Mouse (Mus musculus): ENCODE measurements around the gene Tmprss13. TPM values are rescaled to one million over a fixed set of nuclear protein-coding genes. Genes with fewer than 3 reads are reported as not detected.

Gene Tmprss13
- polyA plus RNA-seq, 1 experiment from 2014 or later, result not detected

GRCm38 (mm10) chr9:45383883-45384282 is 65.0 kb downstream of the Tmprss13 start:
- Histone ChIP-seq H3K27ac (no peak overlapping the region), H3K9ac (no peak overlapping the region), H3K9me3 (replicated peaks) (no peaks in the 10 kb centered on the region), H3K27me3 (no peaks in the 10 kb centered on the region), H3K36me3 (no peaks in the 10 kb centered on the region), H3K4me3 (replicated peaks) (no peak overlapping the region), H3K4me1 (replicated peaks) (no peaks in the 10 kb centered on the region), H3K4me2 (no peak overlapping the region)
- 76% methylated on average over 6 of the region's 6 CpGs for WGBS (ENCODE audit: insufficient replicate concordance)
- ATAC-seq (ENCODE audit: low read depth), result no peak
- DNase-seq, result no peak

GRCm38 (mm10) chr9:45386698-45387097 is 67.8 kb downstream of the Tmprss13 start:
- Histone ChIP-seq H3K27ac (no peak overlapping the region), H3K4me2 (no peak overlapping the region), H3K4me3 (replicated peaks) (no peak overlapping the region), H3K9me3 (replicated peaks) (no peaks in the 10 kb centered on the region), H3K4me1 (replicated peaks) (no peaks in the 10 kb centered on the region), H3K9ac (no peak overlapping the region), H3K27me3 (no peaks in the 10 kb centered on the region), H3K36me3 (no peaks in the 10 kb centered on the region)
- no peak for DNase-seq
- no peak for ATAC-seq (ENCODE audit: low read depth)
- 25% methylated on average over 5 of the region's 5 CpGs for WGBS (ENCODE audit: insufficient replicate concordance)

GRCm38 (mm10) chr9:45388385-45388994 is 69.6 kb downstream of the Tmprss13 start:
- Histone ChIP-seq H3K4me3 (replicated peaks) (no peak overlapping the region), H3K27ac (no peak overlapping the region), H3K4me1 (replicated peaks) (no peaks in the 10 kb centered on the region), H3K36me3 (no peaks in the 10 kb centered on the region), H3K9ac (no peak overlapping the region), H3K9me3 (replicated peaks) (no peaks in the 10 kb centered on the region), H3K4me2 (no peak overlapping the region), H3K27me3 (no peaks in the 10 kb centered on the region)
- ATAC-seq (ENCODE audit: low read depth) (no peak), DNase-seq (peak; percentile 51)
- WGBS (ENCODE audit: insufficient replicate concordance), result 31% methylated on average over 12 of the region's 12 CpGs

GRCm38 (mm10) chr9:45389596-45389995 is 70.7 kb downstream of the Tmprss13 start:
- DNase-seq, result no peak
- Histone ChIP-seq H3K9me3 (replicated peaks) (no peaks in the 10 kb centered on the region), H3K9ac (no peak overlapping the region), H3K4me3 (replicated peaks) (no peak overlapping the region), H3K4me2 (no peak overlapping the region), H3K27me3 (no peaks in the 10 kb centered on the region), H3K27ac (no peak overlapping the region), H3K4me1 (replicated peaks) (no peaks in the 10 kb centered on the region), H3K36me3 (no peaks in the 10 kb centered on the region)
- WGBS (ENCODE audit: insufficient replicate concordance), result 73% methylated on average over 8 of the region's 8 CpGs
- no peak for ATAC-seq (ENCODE audit: low read depth)

GRCm38 (mm10) chr9:45391299-45391698 is 72.4 kb downstream of the Tmprss13 start:
- no peak overlapping the region for H3K27ac ChIP-seq
- DNase-seq (no peak), ATAC-seq (ENCODE audit: low read depth) (no peak)
- no peaks in the 10 kb centered on the region for H3K9me3 ChIP-seq (replicated peaks)
- WGBS (ENCODE audit: insufficient replicate concordance), result 51% methylated on average over 7 of the region's 7 CpGs
- H3K4me2 ChIP-seq, result no peak overlapping the region
- no peaks in the 10 kb centered on the region for H3K27me3 ChIP-seq
- no peak overlapping the region for H3K4me3 ChIP-seq (replicated peaks)
- no peaks in the 10 kb centered on the region for H3K4me1 ChIP-seq (replicated peaks)
- H3K9ac ChIP-seq, result no peak overlapping the region
- no peaks in the 10 kb centered on the region for H3K36me3 ChIP-seq

GRCm38 (mm10) chr9:45395218-45395617 is 76.3 kb downstream of the Tmprss13 start:
- WGBS (ENCODE audit: insufficient replicate concordance), result 80% methylated on average over 6 of the region's 6 CpGs
- no peak for ATAC-seq (ENCODE audit: low read depth)

GRCm38 (mm10) chr9:45395796-45396195 is 76.9 kb downstream of the Tmprss13 start:
- Histone ChIP-seq H3K9me3 (replicated peaks) (no peaks in the 10 kb centered on the region), H3K4me3 (replicated peaks) (no peak overlapping the region), H3K27ac (no peak overlapping the region), H3K4me1 (replicated peaks) (no peaks in the 10 kb centered on the region), H3K36me3 (no peaks in the 10 kb centered on the region), H3K4me2 (no peak overlapping the region), H3K27me3 (peaks cover 9% of the 10 kb centered on the region; the same call in 1 of the 2 replicates), H3K9ac (no peak overlapping the region)
- DNase-seq (no peak), ATAC-seq (ENCODE audit: low read depth) (no peak)
- 51% methylated on average over 3 of the region's 3 CpGs for WGBS (ENCODE audit: insufficient replicate concordance)

More at GRCm38 (mm10) chr9:45395218-45395617, 76.3 kb downstream of the Tmprss13 start:
- no peak for DNase-seq
- Histone ChIP-seq H3K27me3 (peaks cover 6% of the 10 kb centered on the region; the same call in 1 of the 2 replicates), H3K36me3 (no peaks in the 10 kb centered on the region), H3K9ac (no peak overlapping the region), H3K9me3 (replicated peaks) (no peaks in the 10 kb centered on the region), H3K27ac (no peak overlapping the region), H3K4me2 (no peak overlapping the region), H3K4me1 (replicated peaks) (no peaks in the 10 kb centered on the region), H3K4me3 (replicated peaks) (no peak overlapping the region)

Other genes with a start within 250 kb of the Tmprss13 start
- 0.16 TPM in 2 replicates for gene Jaml, start 239.9 kb upstream of the Tmprss13 start, polyA plus RNA-seq (2015; fragmentation: Nextera tagmentation; extraction: Ambion mirVana)
- gene Scn2b, start 201.3 kb upstream of the Tmprss13 start, polyA plus RNA-seq (2015; fragmentation: Nextera tagmentation; extraction: Ambion mirVana), result 0.38 and 0.45 TPM in 2 replicates
- gene Scn4b, start 180.7 kb upstream of the Tmprss13 start, polyA plus RNA-seq (2015; fragmentation: Nextera tagmentation; extraction: Ambion mirVana), result 0.09 TPM in 2 replicates
- gene BC049352, start 137.1 kb upstream of the Tmprss13 start, polyA plus RNA-seq (2015; fragmentation: Nextera tagmentation; extraction: Ambion mirVana), result 0.08 and 0.09 TPM in 2 replicates
- gene Tmprss4, start 115.0 kb upstream of the Tmprss13 start, polyA plus RNA-seq (2015; fragmentation: Nextera tagmentation; extraction: Ambion mirVana), result 0.06 and 0.10 TPM in 2 replicates
- 1.6 and 1.7 TPM in 2 replicates for gene Il10ra, start 50.0 kb upstream of the Tmprss13 start, polyA plus RNA-seq (2015; fragmentation: Nextera tagmentation; extraction: Ambion mirVana)
- 2.6 and 2.7 TPM in 2 replicates for gene Fxyd6, start 51.1 kb downstream of the Tmprss13 start, polyA plus RNA-seq (2015; fragmentation: Nextera tagmentation; extraction: Ambion mirVana)
- gene Fxyd2, start 80.6 kb downstream of the Tmprss13 start, polyA plus RNA-seq (2015; fragmentation: Nextera tagmentation; extraction: Ambion mirVana), result 0.61 and 0.65 TPM in 2 replicates
- 0.02 TPM in 1 of 2 replicates, not detected in the other for gene Dscaml1, start 107.5 kb downstream of the Tmprss13 start, polyA plus RNA-seq (2015; fragmentation: Nextera tagmentation; extraction: Ambion mirVana)